Mouse (Mus musculus): ENCODE measurements around the gene Rhbdd3.
A peak's percentile ranks its signal among the peaks of the same experiment; 100 is the strongest.

The Rhbdd3 gene

DNA sequence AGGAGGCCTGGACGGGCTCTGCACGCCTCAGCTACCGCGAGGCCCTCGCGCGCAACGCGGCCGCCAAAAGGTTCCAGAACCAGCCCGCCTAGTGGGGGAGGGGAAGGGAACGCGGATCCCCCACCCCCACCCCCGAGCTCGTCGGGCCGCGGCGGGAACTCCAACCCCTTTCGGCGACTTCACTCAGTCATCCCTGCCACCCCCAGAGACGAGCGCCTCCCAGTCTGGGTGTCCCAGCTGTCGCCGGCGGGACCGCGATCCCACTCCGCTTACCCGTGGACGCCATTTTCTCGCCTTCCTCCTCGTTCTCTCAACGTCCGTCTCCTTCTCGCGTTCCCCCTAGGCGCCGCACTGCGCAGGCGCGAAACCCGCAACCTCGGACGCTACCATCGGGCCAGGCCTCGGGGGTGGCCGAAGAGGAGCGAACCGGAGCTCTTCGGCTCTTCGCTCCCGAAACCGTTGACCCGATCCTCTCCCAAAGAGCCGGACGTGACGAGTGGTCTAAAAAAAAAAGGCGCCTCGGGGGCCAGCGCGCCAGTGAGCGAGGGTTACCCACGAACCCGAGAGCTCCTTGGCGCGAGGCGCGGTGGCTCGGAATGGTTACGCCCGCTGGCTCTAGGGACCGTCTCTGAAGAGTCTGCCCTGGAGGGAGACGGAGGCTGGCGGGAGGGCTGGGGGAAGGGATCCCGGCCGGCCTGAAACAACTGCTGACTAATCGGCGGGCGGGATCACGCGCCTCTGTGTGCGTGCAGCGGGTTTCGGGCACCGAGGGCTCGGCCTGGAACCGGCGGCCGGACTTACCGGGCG is at the start of gene Rhbdd3, which contains the start of gene Ewsr1:
Gene Rhbdd3, plus strand, starts transcription at position 191 of the 807 bp plus-strand sequence.
Gene Ewsr1, minus strand, starts transcription at position 531 of the 807 bp plus-strand sequence.
- peak; percentile 90 to 94 for DNase-seq

GRCm38 (mm10) chr11:5051629-5052028 is 47.1 kb upstream of the Rhbdd3 start:
- DNase-seq, result no peak

DNA sequence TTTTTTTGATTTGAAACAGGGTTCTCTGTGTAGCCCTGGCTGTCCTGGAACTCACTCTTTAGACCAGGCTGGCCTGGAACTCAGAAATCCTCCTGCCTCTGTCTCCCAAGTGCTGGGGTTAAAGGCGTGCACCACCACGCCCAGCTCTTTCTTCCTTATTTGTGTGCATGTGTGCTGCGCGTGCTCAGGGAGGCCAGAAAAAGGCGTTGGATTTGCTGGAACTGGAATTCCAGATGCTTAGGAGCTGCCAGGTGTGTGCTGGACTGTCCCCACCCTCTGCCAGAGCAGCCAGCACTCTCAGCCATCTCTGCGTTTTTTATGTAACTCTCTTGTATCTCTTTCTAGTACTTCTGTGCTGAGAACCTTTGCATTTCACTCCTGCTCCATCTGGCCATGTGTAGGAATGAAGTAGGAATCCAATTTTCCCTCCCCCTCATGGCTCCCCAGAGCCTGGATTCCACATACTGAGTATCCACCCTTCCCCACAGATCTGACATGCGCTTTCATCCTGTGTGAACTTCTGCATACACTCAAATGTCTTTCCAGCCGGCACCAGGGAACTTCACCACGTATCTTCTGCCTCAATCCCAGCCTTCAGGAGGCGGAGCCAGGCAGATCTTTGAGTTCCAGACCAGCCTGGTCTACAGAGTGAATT is 46.4 kb upstream of the Rhbdd3 start:
- DNase-seq, result no peak

GRCm38 (mm10) chr11:5054151-5054550 is 44.6 kb upstream of the Rhbdd3 start:
- no peak for DNase-seq

GRCm38 (mm10) chr11:5054874-5055273 is 43.9 kb upstream of the Rhbdd3 start:
- no peak for DNase-seq

- no peak for DNase-seq
Observed at GRCm38 (mm10) chr11:5055945-5056938, 42.5 kb upstream of the Rhbdd3 start.

DNA sequence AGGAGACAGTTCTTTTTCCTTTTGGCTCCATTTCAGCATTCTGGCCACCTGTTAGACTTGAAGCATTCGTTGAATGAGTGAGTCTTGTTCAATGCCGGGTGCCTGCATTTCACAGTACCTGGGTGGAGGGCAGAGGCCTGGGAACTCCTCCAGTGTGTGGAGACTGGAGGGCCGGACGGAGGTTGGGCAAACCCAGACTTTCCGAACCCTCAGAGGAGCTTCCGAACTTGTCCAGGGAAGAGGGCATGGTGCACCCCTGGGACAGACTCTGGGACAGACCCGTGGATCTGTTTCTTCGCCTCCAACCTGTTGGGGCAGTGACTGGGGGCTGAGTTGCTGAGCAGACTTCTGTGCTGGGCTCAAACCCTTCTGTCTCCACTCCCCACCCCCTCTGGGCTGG is 41.7 kb upstream of the Rhbdd3 start:
- DNase-seq, result no peak

- no peak for DNase-seq
Observed at GRCm38 (mm10) chr11:5057541-5057855, 41.2 kb upstream of the Rhbdd3 start.

DNA sequence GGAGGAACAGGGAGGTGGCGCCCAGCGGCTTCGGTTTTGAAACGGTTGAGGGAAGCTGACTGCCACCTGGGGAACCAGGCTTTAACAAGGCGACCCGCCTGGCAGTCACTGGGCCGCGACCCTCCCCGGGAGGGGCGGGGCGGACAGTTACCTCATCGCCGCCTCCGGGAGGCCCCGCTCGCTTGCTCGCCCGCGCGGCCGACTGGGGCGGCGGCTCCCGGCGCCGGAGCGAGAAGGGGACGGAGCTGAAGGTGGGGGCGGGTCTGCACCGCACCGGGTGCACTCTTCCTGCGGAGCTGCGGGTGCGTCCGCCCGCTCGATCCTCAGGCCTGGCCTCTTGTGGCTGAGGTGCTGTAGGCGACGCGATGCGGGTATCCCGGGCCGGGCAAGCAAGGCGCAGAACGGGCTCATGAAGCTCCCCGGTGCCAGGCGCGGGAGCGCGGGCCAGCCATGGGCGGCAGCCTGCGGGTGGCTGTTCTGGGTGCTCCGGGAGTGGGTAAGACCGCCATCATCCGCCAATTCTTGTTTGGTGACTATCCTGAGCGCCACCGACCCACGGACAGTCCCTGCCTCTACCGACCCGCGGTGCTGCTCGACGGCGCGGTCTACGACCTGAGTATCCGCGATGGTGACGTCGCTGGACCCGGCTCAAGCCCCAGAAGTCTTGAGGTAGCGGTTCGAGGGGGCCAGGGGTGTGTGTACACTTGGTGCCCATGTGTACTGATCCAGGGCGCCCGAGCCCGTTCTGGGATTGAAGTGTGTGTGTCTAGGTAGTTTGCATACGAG is 40.7 kb upstream of the Rhbdd3 start, which contains the start of gene Rasl10a:
Gene Rasl10a, plus strand, starts transcription at position 273 of the 786 bp plus-strand sequence.
- peak; percentile 36 to 37 for DNase-seq

DNA sequence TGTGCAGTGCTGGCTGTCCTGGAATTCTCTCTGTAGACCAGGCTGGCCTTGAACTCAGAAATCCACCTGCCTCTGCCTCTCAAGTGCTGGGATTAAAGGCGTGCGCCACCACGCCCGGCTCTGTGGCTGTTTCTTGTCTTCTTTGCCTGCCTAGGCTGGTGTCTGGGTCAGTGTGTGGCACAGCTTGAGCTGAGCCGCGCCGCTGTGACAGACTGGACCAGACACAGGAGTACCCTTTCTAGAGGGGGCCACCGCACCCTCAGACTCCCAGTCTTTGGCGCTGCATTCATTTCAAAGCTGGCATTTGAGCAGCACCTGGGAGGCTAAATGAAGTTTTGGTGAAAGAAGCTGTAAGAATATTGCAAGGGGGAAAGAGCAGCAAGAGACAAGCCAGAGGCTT is 39.9 kb upstream of the Rhbdd3 start:
- no peak for DNase-seq

DNA sequence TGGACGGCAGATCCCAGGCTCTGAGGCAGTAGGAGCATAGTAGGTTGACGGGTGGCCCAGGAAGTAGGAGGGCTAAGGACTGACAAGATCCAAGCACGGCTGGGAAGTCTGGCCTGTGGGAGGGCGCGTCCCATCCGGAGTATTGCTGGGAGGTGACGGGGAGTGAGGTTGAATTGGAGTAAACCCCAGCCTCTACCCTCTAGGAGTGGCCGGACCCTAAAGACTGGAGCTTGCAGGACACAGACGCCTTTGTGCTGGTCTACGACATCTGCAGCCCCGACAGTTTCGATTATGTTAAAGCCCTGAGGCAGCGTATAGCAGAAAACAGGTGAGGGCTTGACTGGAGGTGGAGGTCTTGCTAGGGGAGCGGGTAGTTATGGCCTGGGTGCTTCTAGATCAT is 39.5 kb upstream of the Rhbdd3 start:
- no peak for DNase-seq

GRCm38 (mm10) chr11:5059704-5060156 is 39.0 kb upstream of the Rhbdd3 start:
- no peak for DNase-seq

DNA sequence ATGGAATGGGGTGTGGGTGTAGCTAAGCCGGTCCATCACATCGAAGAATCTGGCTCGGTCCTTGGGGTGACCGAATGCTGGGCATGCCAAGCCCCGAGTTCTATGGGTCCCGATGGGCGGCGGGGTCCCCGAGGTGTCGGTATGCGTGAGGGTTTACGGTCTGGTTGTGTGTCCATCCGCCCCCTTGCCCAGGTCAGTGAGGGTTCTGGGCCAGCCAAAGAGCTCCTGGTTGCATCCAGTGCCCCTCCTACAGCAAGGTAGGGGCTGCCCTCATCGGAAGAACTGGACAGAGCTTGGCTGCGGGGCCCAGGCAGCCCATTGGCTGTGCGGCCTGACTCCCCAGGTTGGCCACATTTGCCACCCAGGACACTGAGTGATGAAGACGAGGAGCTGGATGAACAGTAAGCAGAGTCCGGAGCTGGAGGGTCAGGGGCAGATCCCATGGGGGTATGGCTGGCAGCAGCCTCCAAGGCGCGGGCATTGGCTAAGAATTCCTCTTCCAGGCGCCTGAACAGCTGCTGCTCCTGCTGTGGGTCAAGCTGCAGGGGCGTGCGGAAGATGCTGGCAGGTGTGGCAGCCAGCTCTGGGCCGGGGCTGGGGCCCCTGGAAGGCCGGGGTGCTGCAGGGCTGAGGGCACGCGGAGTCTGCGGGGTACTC is 37.8 kb upstream of the Rhbdd3 start:
- no peak for DNase-seq

GRCm38 (mm10) chr11:5061413-5062139 is 37.1 kb upstream of the Rhbdd3 start:
- peak; percentile 53 to 60 for DNase-seq

DNA sequence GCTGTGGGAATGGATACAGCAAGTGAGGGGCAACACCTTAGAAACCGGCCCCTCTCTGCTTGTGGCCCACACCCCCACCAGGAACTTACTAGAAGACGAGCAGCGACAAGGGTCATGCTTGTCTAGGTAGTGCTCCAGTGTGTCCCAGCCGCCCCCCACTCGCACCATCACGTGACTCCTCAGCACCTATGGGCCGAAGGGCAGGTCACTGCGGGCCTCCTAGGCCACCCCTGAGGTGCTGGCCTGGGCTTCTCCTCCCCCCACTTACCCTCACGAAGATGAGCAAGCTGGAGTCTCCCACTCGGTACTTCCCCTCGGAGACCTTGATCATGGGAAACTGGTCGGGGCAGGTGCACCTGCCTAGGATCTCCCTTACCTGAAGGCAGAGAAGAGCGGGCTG is 36.4 kb upstream of the Rhbdd3 start:
- DNase-seq, result no peak

DNA sequence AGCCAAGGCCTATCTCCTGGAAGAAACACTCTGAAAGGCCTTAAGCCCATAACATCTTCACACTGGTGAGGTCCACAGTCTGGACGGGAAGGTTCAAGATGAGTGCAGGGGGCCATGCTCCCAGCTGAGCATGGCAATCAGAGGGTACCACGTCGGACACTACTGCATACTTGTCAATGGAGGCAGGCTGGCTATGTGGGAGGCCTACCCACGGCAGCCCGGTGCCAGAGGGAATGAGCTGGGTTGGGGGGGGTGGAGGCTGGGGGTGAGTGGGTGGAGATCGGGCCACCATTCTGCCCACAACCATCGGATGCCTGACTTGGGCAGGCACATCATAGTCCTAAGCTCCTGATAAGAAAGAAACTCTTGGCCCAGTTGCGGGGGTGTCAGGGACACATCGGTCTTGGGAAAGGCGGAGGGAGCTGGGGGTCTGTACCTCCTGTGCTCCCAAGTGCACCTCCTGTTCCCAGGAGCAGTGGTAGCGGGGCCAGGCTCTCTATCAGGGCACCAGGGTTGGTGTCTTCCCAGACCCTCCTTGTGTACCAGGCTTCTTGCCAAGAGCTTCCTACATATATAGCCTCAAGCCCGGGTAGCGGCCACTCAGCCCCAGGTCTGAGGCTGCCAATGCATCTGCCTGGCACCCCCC is 35.7 kb upstream of the Rhbdd3 start:
- no peak for DNase-seq

DNA sequence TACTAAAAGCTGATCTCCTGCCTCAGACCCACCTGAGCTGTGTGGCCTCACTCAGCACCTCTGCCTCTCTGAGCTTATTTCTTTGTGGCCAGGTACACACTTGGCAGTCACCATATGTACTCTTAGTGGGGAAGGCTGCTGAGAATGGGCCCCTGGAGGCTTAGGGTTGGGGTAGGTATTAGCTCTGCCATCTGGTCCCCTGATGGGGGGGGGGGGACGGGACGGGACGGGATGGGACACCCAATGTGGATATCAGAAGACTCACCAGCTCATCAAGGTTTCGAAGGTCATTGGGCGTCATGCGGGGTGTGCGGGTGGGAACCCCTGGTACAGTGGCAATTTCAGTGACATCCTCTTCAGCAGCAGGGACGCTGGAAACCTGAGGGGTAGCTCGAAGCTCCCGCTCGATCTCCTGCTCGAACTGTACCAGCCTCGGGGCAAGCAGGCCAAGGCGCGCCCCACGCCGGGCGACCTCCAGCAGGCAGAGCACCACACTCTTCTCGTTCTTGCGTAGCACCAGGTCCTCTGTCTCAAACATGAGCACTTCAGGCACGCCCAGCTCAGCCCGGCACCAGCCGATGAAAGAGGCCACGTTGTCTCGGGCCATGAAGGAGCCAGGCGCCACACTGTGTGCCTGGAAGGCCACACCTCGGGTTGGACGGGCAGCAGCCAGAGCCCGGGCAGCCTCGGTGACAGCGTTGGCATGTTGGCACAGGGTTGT is 35.0 kb upstream of the Rhbdd3 start:
- no peak for DNase-seq

- DNase-seq, result no peak
Observed at GRCm38 (mm10) chr11:5064282-5065055, 34.3 kb upstream of the Rhbdd3 start.
